Mouse (Mus musculus) thymus, adult 2 months (tissue): ENCODE measurements around the gene Mrtfa.

Source experiments
- CTCF ChIP-seq: fragments of 200-500 bp; IDR thresholded peaks from 2 replicates; pipeline ENCODE4 v1.5.1; 2012; ENCODE audit warnings: mild to moderate bottlenecking, control low read depth, low read length, moderate library complexity, borderline replicate concordance; ENCODE audit not compliant: control insufficient read depth, poor library complexity, insufficient read depth; ENCODE audit errors: extremely low read depth
- POLR2A ChIP-seq: fragments of 200-500 bp; IDR thresholded peaks from 2 replicates; pipeline ENCODE4 v1.6.1; 2012; ENCODE audit warnings: mild to moderate bottlenecking, low read length, control low read depth, moderate library complexity; ENCODE audit not compliant: control insufficient read depth, poor library complexity, insufficient read depth; ENCODE audit errors: extremely low read depth

- TF ChIP-seq CTCF: no peak
- no peak for TF ChIP-seq POLR2A
These were observed 214.9 kb downstream of the Mrtfa start for GRCm38 (mm10) chr15:80975666-80976065.
